Mouse (Mus musculus) midbrain, embryonic 14.5 days (tissue): ENCODE data around the gene Olfr699. TPM values are rescaled to one million over a fixed set of nuclear protein-coding genes. Genes with fewer than 3 reads are reported as not detected.

Source experiments
- ATAC-seq: fragments of 200-750 bp; cut with Nextera tagmentation; 2 replicates; pipeline ENCODE4 v1.8.0; 2017; ENCODE audit warnings: moderate number of reproducible peaks, moderate library complexity; ENCODE audit not compliant: low FRiP score, low TSS enrichment
- DNase-seq: peaks from one replicate; pipeline ENCODE4 v3.0.0-alpha.2; 2015
- H3K27ac ChIP-seq: fragments of 300-500 bp; sonication (generic); replicated peaks from 2 replicates; pipeline ENCODE4 v1.5.1; 2014; ENCODE audit warnings: mild to moderate bottlenecking, low read depth, low read length, moderate library complexity
- H3K27me3 ChIP-seq: fragments of 300-500 bp; sonication (generic); 2 replicates; pipeline ENCODE4 v1.6.1; 2014; ENCODE audit warnings: low read length, control low read depth, mixed read lengths; ENCODE audit not compliant: control insufficient read depth, insufficient read depth
- H3K36me3 ChIP-seq: fragments of 300-500 bp; sonication (generic); 2 replicates; pipeline ENCODE4 v1.6.1; 2014; ENCODE audit warnings: low read length, control low read depth; ENCODE audit not compliant: control insufficient read depth, insufficient read depth
- H3K4me1 ChIP-seq: fragments of 300-500 bp; sonication (generic); 2 replicates; pipeline ENCODE4 v1.6.1; 2014; ENCODE audit warnings: mild to moderate bottlenecking, antibody characterized with exemption, low read length, control low read depth; ENCODE audit not compliant: control insufficient read depth, insufficient read depth
- H3K4me2 ChIP-seq: fragments of 300-500 bp; sonication (generic); 2 replicates; pipeline ENCODE4 v1.6.1; 2014; ENCODE audit warnings: mild to moderate bottlenecking, low read length, moderate library complexity
- H3K4me3 ChIP-seq: fragments of 300-500 bp; sonication (generic); replicated peaks from 2 replicates; pipeline ENCODE4 v1.5.1; 2014; ENCODE audit warnings: low read depth, low read length
- H3K9ac ChIP-seq: fragments of 300-500 bp; sonication (generic); replicated peaks from 2 replicates; pipeline ENCODE4 v1.6.1; 2014; ENCODE audit warnings: mild to moderate bottlenecking, low read length, moderate library complexity
- H3K9me3 ChIP-seq: fragments of 300-500 bp; sonication (generic); 2 replicates; pipeline ENCODE4 v1.6.1; 2016; ENCODE audit warnings: low read length, control low read depth, mixed read lengths; ENCODE audit not compliant: control insufficient read depth
- WGBS: fragments of 180-500 bp; shearing (Covaris S2); extraction: QIAGEN DNeasy Blood & Tissue Kit; methylation state at CpG from one replicate; pipeline ENCODE4 v1.1.7; 2014; 5-methylcytosine and 5-hydroxymethylcytosine counted together
- polyA plus RNA-seq: library from polyadenylated mRNA; unstranded; fragments of >200 nt; fragmentation: Nextera tagmentation; extraction: Ambion mirVana; gene quantifications from 2 replicates; pipeline ENCODE4 v1.2.1, GENCODE M21; 2014

Gene Olfr699
- polyA plus RNA-seq, 1 experiment from 2014 or later = not detected

DNA sequence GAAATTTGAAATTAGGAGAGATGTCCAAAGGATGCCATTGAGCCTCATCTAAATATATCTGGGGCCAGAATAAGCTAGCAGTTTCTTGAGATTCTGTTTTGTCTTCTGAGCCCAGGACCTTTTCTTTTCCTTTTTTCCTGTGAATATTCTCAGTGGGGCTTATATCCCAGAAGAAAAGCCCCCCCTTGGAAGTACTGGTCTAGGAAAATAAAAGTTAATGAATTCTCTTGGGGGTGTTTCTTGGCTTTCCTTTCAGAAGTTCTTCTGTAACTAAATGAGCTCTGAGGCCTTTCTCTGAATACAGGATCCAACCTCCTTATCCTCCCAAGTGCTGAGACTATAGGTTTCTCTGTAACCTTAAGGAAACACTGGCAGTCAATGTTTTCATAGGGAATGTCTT, 37.7 kb downstream of the Olfr699 start, which contains the start of gene Olfr698:
Gene Olfr698, minus strand, starts transcription at position 101 of the 400 bp plus-strand sequence.
- no peak within 1 kb of the TSS for H3K4me2 ChIP-seq
- H3K27ac ChIP-seq = no peak within 1 kb of the TSS
- H3K9ac ChIP-seq = no peak within 1 kb of the TSS
- DNase-seq (no peak), ATAC-seq (no peak)
- no peaks in the 10 kb centered on the region for H3K27me3 ChIP-seq
- no peaks in the 10 kb centered on the region for H3K36me3 ChIP-seq
- H3K4me3 ChIP-seq = no peak within 1 kb of the TSS
- no peaks in the 10 kb centered on the region for H3K4me1 ChIP-seq
- H3K9me3 ChIP-seq = no peaks in the 10 kb centered on the region

DNA sequence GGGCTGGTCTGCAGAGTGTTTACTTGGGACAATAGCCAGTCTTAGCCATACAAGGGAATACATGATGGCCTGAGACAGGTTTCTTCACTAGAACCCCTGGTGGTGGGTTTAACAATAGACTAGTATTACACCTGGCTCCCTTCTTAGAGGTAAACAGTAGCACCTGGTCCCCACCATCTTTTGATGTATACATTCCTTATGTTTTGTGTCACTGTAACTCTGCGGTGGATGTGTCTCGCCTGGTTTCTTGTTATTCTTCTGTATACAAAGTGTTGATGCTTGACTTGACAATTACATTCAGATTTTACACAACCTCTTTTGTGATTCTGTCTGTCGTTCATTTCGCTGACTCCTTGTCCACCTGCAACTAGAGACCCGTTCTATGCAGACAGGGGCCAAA, 47.2 kb downstream of the Olfr699 start:
- ATAC-seq (no peak), DNase-seq (no peak)
- H3K9ac ChIP-seq = no peak overlapping the region
- H3K4me1 ChIP-seq = no peaks in the 10 kb centered on the region
- H3K4me3 ChIP-seq = no peak overlapping the region
- 92% methylated on average over 5 of the region's 5 CpGs for WGBS
- H3K4me2 ChIP-seq = no peak overlapping the region
- no peaks in the 10 kb centered on the region for H3K9me3 ChIP-seq
- no peaks in the 10 kb centered on the region for H3K27me3 ChIP-seq
- H3K36me3 ChIP-seq = no peaks in the 10 kb centered on the region
- H3K27ac ChIP-seq = no peak overlapping the region

DNA sequence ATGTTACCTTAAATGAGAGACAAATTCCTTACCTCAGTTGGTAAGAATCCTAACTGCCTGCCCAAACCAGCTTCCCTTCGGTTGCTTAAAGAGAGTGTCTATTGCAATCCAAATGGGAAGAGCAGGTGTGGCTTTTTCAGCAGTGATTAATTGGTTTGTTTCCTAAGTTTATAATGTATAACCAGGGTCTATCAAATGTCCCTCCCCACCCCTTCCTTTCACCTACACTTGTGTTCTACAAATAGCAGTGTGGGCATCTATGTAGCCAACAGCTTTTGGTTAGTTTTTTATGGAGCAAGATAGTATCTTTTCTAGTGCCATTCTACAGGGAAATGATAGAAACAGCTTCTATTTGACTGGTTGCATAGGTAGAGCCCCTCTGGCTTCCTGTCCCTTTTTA, 50.7 kb downstream of the Olfr699 start, which contains the start of gene Olfr697:
Gene Olfr697, minus strand, starts transcription at position 101 of the 400 bp plus-strand sequence.
- DNase-seq (no peak), ATAC-seq (no peak)
- Histone ChIP-seq H3K9me3 (no peaks in the 10 kb centered on the region), H3K4me3 (no peak within 1 kb of the TSS), H3K9ac (no peak within 1 kb of the TSS), H3K4me2 (no peak within 1 kb of the TSS), H3K27ac (no peak within 1 kb of the TSS), H3K36me3 (no peaks in the 10 kb centered on the region), H3K27me3 (no peaks in the 10 kb centered on the region), H3K4me1 (no peaks in the 10 kb centered on the region)
- 86% methylated on average over 1 of the region's 1 CpGs for WGBS

Other genes with a start within 250 kb of the Olfr699 start
- not detected in 2 replicates for gene Olfr693, start 112.6 kb downstream of the Olfr699 start, polyA plus RNA-seq
- not detected in 2 replicates for gene Olfr694, start 101.4 kb downstream of the Olfr699 start, polyA plus RNA-seq
- gene Olfr695, start 76.8 kb downstream of the Olfr699 start, polyA plus RNA-seq = not detected in 2 replicates
- gene Olfr697, start 50.8 kb downstream of the Olfr699 start, polyA plus RNA-seq = not detected in 2 replicates
- gene Olfr698, start 37.8 kb downstream of the Olfr699 start, polyA plus RNA-seq = not detected in 2 replicates
- gene Olfr700, start 15.6 kb upstream of the Olfr699 start, polyA plus RNA-seq = not detected in 2 replicates
- gene Olfr701, start 20.9 kb upstream of the Olfr699 start, polyA plus RNA-seq = not detected in 2 replicates
- gene Olfr702, start 40.7 kb upstream of the Olfr699 start, polyA plus RNA-seq = not detected in 2 replicates
- not detected in 2 replicates for gene Olfr703, start 50.2 kb upstream of the Olfr699 start, polyA plus RNA-seq
- gene Olfr704, start 70.0 kb upstream of the Olfr699 start, polyA plus RNA-seq = not detected in 2 replicates
- gene Olfr705, start 83.7 kb upstream of the Olfr699 start, polyA plus RNA-seq = not detected in 2 replicates
- gene Olfr706, start 95.0 kb upstream of the Olfr699 start, polyA plus RNA-seq = not detected in 2 replicates
- gene Olfr707, start 108.0 kb upstream of the Olfr699 start, polyA plus RNA-seq = not detected in 2 replicates
- gene Olfr1532-ps1, start 114.8 kb upstream of the Olfr699 start, polyA plus RNA-seq = not detected in 2 replicates
- gene Olfr709-ps1, start 139.0 kb upstream of the Olfr699 start, polyA plus RNA-seq = not detected in 2 replicates
- not detected in 2 replicates for gene Olfr710, start 155.1 kb upstream of the Olfr699 start, polyA plus RNA-seq
- gene Olfr6, start 170.7 kb upstream of the Olfr699 start, polyA plus RNA-seq = not detected in 2 replicates
- not detected in 2 replicates for gene Olfr711, start 182.3 kb upstream of the Olfr699 start, polyA plus RNA-seq
- gene Olfr2, start 212.9 kb upstream of the Olfr699 start, polyA plus RNA-seq = not detected in 2 replicates
- gene Olfr713, start 238.0 kb upstream of the Olfr699 start, polyA plus RNA-seq = not detected in 2 replicates